Mouse (Mus musculus): ENCODE data around the gene Casp2. TPM values are rescaled to one million over a fixed set of nuclear protein-coding genes. Genes with fewer than 3 reads are reported as not detected.

The Casp2 gene
- polyA plus RNA-seq, 1 experiment from 2014 or later: 91.8 TPM

DNA sequence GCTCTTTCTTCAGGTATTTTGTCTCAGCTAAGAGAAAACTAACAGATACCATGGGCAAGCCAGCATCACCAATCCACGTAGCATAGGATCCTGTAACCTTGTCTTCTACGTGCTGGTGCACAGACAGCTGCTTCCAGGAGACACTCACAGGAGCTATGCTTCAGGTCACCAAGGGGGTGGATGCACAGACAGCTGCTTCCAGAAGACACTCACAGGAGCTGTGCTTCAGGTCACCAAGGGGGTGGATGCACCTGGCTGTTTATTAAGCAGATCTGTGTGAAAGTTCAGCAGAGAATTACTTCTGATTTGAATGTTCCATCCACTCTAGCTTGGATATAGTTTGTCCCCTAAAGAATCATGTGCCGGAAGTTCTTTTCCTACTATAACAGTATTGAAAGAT, 66.2 kb downstream of the Casp2 start:
- H3K36me3 ChIP-seq: no peaks in the 10 kb centered on the region
- no peak overlapping the region for H3K27ac ChIP-seq
- DNase-seq (ENCODE audit: low spot score): no peak
- no peaks in the 10 kb centered on the region for H3K9me3 ChIP-seq (replicated peaks)
- 95% methylated on average over 3 of the region's 3 CpGs for WGBS
- H3K4me3 ChIP-seq: no peak overlapping the region
- no peaks in the 10 kb centered on the region for H3K4me1 ChIP-seq
- H3K27me3 ChIP-seq (ENCODE audit: low read depth, poor library complexity, severe bottlenecking): no peaks in the 10 kb centered on the region

Other genes with a start within 250 kb of the Casp2 start
- not detected in 2 replicates for gene Sva, start 226.6 kb upstream of the Casp2 start, polyA plus RNA-seq (2016; fragmentation: Nextera tagmentation; extraction: Ambion mirVana)
- not detected in 2 replicates for gene Tas2r139, start 124.0 kb upstream of the Casp2 start, polyA plus RNA-seq (2016; fragmentation: Nextera tagmentation; extraction: Ambion mirVana)
- not detected in 2 replicates for gene Tas2r144, start 49.7 kb upstream of the Casp2 start, polyA plus RNA-seq (2016; fragmentation: Nextera tagmentation; extraction: Ambion mirVana)
- 12.3 and 19.5 TPM in 2 replicates for gene Gstk1, start 19.1 kb upstream of the Casp2 start, polyA plus RNA-seq (2016; fragmentation: Nextera tagmentation; extraction: Ambion mirVana)
- gene Tmem139, start 3.0 kb upstream of the Casp2 start, polyA plus RNA-seq (2016; fragmentation: Nextera tagmentation; extraction: Ambion mirVana): 0.25 and 1.2 TPM in 2 replicates
- 0.59 and 0.64 TPM in 2 replicates for gene Clcn1, start 21.7 kb downstream of the Casp2 start, polyA plus RNA-seq (2016; fragmentation: Nextera tagmentation; extraction: Ambion mirVana)
- gene Fam131b, start 59.7 kb downstream of the Casp2 start, polyA plus RNA-seq (2016; fragmentation: Nextera tagmentation; extraction: Ambion mirVana): 0.44 and 0.65 TPM in 2 replicates
- 115 and 126 TPM in 2 replicates for gene Zyx, start 84.6 kb downstream of the Casp2 start, polyA plus RNA-seq (2016; fragmentation: Nextera tagmentation; extraction: Ambion mirVana)
- 7.2 and 7.7 TPM in 2 replicates for gene Epha1, start 108.3 kb downstream of the Casp2 start, polyA plus RNA-seq (2016; fragmentation: Nextera tagmentation; extraction: Ambion mirVana)
- gene Tas2r143, start 135.3 kb downstream of the Casp2 start, polyA plus RNA-seq (2016; fragmentation: Nextera tagmentation; extraction: Ambion mirVana): not detected in 2 replicates
- not detected in 2 replicates for gene Tas2r135, start 140.4 kb downstream of the Casp2 start, polyA plus RNA-seq (2016; fragmentation: Nextera tagmentation; extraction: Ambion mirVana)
- not detected in 2 replicates for gene Tas2r126, start 169.6 kb downstream of the Casp2 start, polyA plus RNA-seq (2016; fragmentation: Nextera tagmentation; extraction: Ambion mirVana)
- gene Olfr458, start 200.2 kb downstream of the Casp2 start, polyA plus RNA-seq (2016; fragmentation: Nextera tagmentation; extraction: Ambion mirVana): not detected in 2 replicates
- gene Olfr457, start 211.3 kb downstream of the Casp2 start, polyA plus RNA-seq (2016; fragmentation: Nextera tagmentation; extraction: Ambion mirVana): 0.04 TPM in 1 of 2 replicates, not detected in the other
- gene Olfr456, start 222.2 kb downstream of the Casp2 start, polyA plus RNA-seq (2016; fragmentation: Nextera tagmentation; extraction: Ambion mirVana): 0.18 TPM in 1 of 2 replicates, not detected in the other

All from limb, embryonic 10.5 days (tissue).